Mouse (Mus musculus) midbrain, embryonic 13.5 days (tissue): ENCODE data around the gene Wfdc5. TPM values are rescaled to one million over a fixed set of nuclear protein-coding genes. Genes with fewer than 3 reads are reported as not detected.

Experiments used
- ATAC-seq: fragments of 200-750 bp; cut with Nextera tagmentation; 2 replicates; pipeline ENCODE4 v1.8.0; 2017; ENCODE audit warnings: mild to moderate bottlenecking, moderate TSS enrichment, moderate library complexity
- H3K27ac ChIP-seq: fragments of 300-500 bp; sonication (generic); 2 replicates; pipeline ENCODE4 v1.5.1; 2015; ENCODE audit warnings: inconsistent platforms, mild to moderate bottlenecking, moderate library complexity
- H3K27me3 ChIP-seq: fragments of 300-500 bp; sonication (generic); 2 replicates; pipeline ENCODE4 v1.6.1; 2015; ENCODE audit warnings: mild to moderate bottlenecking, inconsistent platforms
- H3K36me3 ChIP-seq: fragments of 300-500 bp; sonication (generic); 2 replicates; pipeline ENCODE4 v1.6.1; 2015; ENCODE audit warnings: mild to moderate bottlenecking, inconsistent platforms
- H3K4me1 ChIP-seq: fragments of 300-500 bp; sonication (generic); replicated peaks from 2 replicates; pipeline ENCODE4 v1.6.1; 2015; ENCODE audit warnings: inconsistent platforms
- H3K4me2 ChIP-seq: fragments of 300-500 bp; sonication (generic); replicated peaks from 2 replicates; pipeline ENCODE4 v1.6.1; 2015; ENCODE audit warnings: moderate library complexity, mild to moderate bottlenecking, inconsistent platforms
- H3K4me3 ChIP-seq: fragments of 300-500 bp; sonication (generic); replicated peaks from 2 replicates; pipeline ENCODE4 v1.5.1; 2015; ENCODE audit warnings: mild to moderate bottlenecking, inconsistent platforms
- H3K9ac ChIP-seq: fragments of 300-500 bp; sonication (generic); replicated peaks from 2 replicates; pipeline ENCODE4 v1.6.1; 2015; ENCODE audit warnings: mild to moderate bottlenecking, inconsistent platforms
- H3K9me3 ChIP-seq: fragments of 300-500 bp; sonication (generic); 2 replicates; pipeline ENCODE4 v1.6.1; 2016; ENCODE audit warnings: mild to moderate bottlenecking, inconsistent platforms
- WGBS: fragments of 180-500 bp; shearing (Covaris S2); methylation state at CpG from one replicate; pipeline ENCODE4 v1.1.7; 2015; 5-methylcytosine and 5-hydroxymethylcytosine counted together
- polyA plus RNA-seq: library from polyadenylated mRNA; unstranded; fragments of >200 nt; fragmentation: Nextera tagmentation; extraction: Ambion mirVana; gene quantifications from 2 replicates; pipeline ENCODE4 v1.2.1, GENCODE M21; 2015

The Wfdc5 gene
- polyA plus RNA-seq, 1 experiment from 2014 or later, result not detected

DNA sequence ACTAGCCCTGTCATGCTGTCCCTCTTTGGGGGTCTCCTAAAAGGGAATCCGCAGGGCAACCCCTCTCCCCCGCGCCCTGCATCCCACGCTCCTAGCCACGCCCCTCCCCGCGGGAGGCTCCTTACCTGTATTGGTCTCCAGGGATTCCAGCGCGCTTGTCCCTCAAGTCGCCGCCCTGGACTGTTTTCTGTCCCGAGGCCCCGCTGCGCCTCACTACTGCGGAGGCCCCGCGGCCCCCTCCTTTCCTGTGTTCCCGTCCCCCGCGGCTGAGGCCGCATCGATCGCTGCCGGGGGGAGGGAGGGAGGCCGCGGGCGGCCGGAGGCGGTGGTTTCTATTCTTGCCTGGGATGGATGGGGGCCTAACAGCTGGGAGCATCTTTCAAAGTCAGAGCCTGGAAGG, 11.6 kb downstream of the Wfdc5 start, which contains the start of gene Kcns1:
TSS of gene Kcns1 (minus strand) at position 212 of the 400 bp plus-strand sequence.
- WGBS, result 2% methylated on average over 24 of the region's 29 CpGs
- Histone ChIP-seq H3K4me2 (peak within 1 kb of the TSS; percentile 64), H3K9ac (peak within 1 kb of the TSS; percentile 53; the same call in 1 of the 2 replicates), H3K27ac (no peak within 1 kb of the TSS), H3K27me3 (peaks cover 74% of the 10 kb centered on the region), H3K4me1 (peaks cover 31% of the 10 kb centered on the region), H3K4me3 (peak within 1 kb of the TSS; percentile 37), H3K9me3 (no peaks in the 10 kb centered on the region), H3K36me3 (no peaks in the 10 kb centered on the region)
- ATAC-seq, result 0 out of 2 replicates have a peak, but pooled peaks have one; percentile 17

GRCm38 (mm10) chr2:164170326-164170725, 12.2 kb downstream of the Wfdc5 start:
- no peak overlapping the region for H3K27ac ChIP-seq
- peaks cover 31% of the 10 kb centered on the region for H3K4me1 ChIP-seq
- ATAC-seq, result no peak
- peak overlapping the region; percentile 37 for H3K4me3 ChIP-seq
- 2% methylated on average over 11 of the region's 11 CpGs for WGBS
- H3K27me3 ChIP-seq, result peaks cover 79% of the 10 kb centered on the region
- no peaks in the 10 kb centered on the region for H3K36me3 ChIP-seq
- H3K9me3 ChIP-seq, result no peaks in the 10 kb centered on the region
- H3K4me2 ChIP-seq, result peak overlapping the region; percentile 64
- 0 out of 2 replicates have a peak overlapping the region, but pooled peaks have one; percentile 53 for H3K9ac ChIP-seq

DNA sequence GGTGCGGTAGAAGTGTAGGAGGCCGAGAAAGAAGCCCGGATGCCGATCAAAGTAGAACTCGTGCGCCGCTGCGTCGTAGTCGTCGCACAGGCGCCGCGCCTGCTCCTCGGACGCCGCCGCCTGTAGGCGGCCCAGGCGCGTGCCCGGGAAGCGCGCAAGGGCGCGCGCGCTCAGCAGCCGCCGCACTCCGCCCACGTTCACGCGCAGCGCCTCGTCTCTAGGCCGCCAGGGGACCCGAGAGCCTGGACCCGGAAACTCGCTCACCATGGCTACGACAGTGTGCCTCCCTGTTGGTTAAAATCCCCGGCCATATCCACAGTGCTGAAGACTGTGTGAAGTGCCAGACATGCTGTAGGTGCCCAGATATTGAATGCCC, 14.0 kb downstream of the Wfdc5 start:
- Histone ChIP-seq H3K4me3 (peak overlapping the region; percentile 40), H3K9ac (no peak overlapping the region)
- peak; percentile 37; the same call in 1 of the 2 replicates for ATAC-seq

DNA sequence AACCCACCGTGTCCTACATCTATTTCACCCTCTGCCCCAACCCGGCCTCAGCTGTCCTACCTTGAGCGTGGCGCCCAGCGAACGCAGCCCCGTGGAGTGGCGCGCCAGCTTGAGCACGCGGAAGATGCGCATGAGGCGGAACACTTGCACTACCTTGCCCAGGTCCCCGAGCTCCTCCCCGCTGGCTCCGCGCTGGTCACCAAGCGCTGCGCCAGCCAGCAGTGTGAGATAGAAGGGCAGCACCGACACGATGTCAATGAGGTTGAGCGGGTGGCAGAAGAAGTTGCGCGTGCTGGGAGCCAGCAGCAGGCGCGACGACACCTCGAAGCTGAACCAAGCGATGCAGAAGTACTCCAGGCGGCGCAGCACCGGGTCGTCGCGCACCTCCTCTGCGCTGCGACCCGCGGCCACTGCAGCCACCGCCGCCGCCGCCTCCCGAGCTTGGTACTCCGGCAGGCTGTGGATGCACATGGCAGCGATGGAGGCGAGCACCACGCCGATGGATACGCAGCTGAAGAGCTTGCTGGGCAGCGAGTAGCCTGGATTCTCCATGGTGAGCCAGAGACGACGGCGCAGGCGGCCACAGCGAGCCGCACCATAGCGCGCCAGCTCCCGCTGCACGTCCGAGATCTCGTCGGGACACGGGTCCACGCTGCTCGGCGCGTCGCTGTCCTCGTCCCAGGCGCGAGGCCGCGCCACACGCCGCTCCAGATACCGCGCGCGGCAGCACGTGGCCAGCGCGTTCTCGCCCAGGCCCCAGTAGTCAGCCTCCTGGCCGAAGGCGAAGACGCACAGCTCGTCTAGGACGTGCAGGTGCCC, 14.6 kb downstream of the Wfdc5 start:
- ATAC-seq, result peak; percentile 65
- Histone ChIP-seq H3K9me3 (no peaks in the 10 kb centered on the region), H3K36me3 (no peaks in the 10 kb centered on the region), H3K4me1 (peaks cover 31% of the 10 kb centered on the region), H3K27ac (no peak overlapping the region), H3K9ac (0 out of 2 replicates have a peak overlapping the region, but pooled peaks have one; percentile 16), H3K27me3 (peaks cover 76% of the 10 kb centered on the region), H3K4me3 (peak overlapping the region; percentile 40), H3K4me2 (peak overlapping the region; percentile 55)
- 11% methylated on average over 89 of the region's 90 CpGs for WGBS

More for the DNA sequence above, 14.0 kb downstream of the Wfdc5 start:
- Histone ChIP-seq H3K36me3 (no peaks in the 10 kb centered on the region), H3K4me2 (peak overlapping the region; percentile 55), H3K4me1 (peaks cover 31% of the 10 kb centered on the region), H3K9me3 (no peaks in the 10 kb centered on the region), H3K27me3 (peaks cover 79% of the 10 kb centered on the region), H3K27ac (no peak overlapping the region)
- WGBS, result 9% methylated on average over 42 of the region's 42 CpGs

DNA sequence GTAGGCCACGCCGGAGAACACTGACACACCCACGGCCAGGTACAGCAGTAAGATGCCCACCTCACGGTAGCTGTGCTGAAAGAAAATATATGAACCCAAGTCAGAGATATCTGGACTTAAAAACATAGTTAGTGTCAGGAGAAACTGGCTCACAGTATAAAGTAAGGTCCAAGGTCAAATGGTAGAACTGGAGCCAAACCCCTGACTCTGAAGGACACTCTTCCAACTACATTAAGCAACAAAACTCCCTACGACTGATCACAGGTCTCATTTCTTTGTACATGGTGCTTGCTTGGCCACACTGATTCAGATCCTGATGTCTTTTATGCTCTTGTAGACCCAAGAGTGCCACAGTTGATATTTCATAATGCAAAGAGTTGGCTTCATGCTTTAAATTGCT, 17.6 kb downstream of the Wfdc5 start:
- ATAC-seq, result no peak
- Histone ChIP-seq H3K4me1 (peaks cover 12% of the 10 kb centered on the region), H3K9ac (no peak overlapping the region), H3K4me3 (no peak overlapping the region), H3K36me3 (no peaks in the 10 kb centered on the region), H3K4me2 (no peak overlapping the region), H3K27me3 (peaks cover 51% of the 10 kb centered on the region), H3K27ac (no peak overlapping the region), H3K9me3 (no peaks in the 10 kb centered on the region)
- WGBS, result 94% methylated on average over 5 of the region's 5 CpGs

DNA sequence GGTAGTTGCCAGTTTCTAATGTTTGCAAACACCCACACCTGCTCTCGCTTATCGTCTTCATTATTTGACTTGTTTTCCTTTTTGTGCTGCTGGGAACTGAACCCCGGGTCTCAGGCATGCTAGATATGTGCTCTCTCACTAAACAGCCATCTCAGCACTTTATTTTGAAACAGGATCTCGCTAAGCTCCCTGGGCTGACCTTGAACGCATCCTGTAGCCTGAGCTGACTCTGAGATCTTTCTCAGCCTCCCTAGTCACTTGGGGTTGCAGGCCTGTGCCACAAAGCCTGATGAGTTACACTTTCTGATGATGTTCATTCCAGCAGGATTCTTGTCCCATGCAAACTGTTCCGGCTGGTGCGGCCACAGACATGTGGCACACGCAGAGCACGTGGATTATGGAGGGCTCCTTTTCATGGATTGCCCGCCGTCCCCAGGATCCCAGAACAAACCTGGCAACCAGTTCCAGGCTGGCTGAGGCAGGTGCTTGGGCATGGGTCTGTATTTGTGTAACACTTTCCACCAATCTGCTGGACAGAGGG, 21.0 kb downstream of the Wfdc5 start:
- H3K36me3 ChIP-seq, result no peaks in the 10 kb centered on the region
- peaks cover 18% of the 10 kb centered on the region for H3K27me3 ChIP-seq
- H3K4me1 ChIP-seq, result no peaks in the 10 kb centered on the region
- H3K9me3 ChIP-seq, result no peaks in the 10 kb centered on the region
- H3K9ac ChIP-seq, result no peak overlapping the region
- no peak for ATAC-seq
- H3K27ac ChIP-seq, result no peak overlapping the region
- 87% methylated on average over 11 of the region's 11 CpGs for WGBS
- no peak overlapping the region for H3K4me3 ChIP-seq
- H3K4me2 ChIP-seq, result no peak overlapping the region

DNA sequence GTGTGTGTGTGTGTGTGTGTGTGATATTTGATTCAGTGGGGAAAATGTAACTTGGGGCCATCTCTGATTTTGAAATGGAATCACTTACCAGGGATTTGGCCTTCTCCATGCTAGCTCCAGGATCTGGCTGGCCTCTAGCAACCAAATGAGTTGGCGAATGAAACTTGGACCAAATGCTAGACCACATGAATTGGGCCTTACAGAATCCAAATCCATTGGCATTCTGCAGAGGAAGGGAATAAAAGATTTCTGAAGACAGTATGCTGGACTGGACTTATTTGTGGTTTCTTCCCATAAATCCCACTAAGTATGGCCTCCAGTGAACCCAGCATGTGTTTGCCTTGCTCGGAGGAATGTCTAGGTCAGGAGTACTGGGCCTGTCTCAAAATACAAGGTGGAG, 23.7 kb downstream of the Wfdc5 start:
- H3K4me1 ChIP-seq, result no peaks in the 10 kb centered on the region
- H3K9ac ChIP-seq, result no peak overlapping the region
- no peak overlapping the region for H3K27ac ChIP-seq

GRCm38 (mm10) chr2:164156158-164156557, 26.4 kb downstream of the Wfdc5 start:
- no peak overlapping the region for H3K27ac ChIP-seq
- no peak overlapping the region for H3K4me3 ChIP-seq
- 87% methylated on average over 7 of the region's 7 CpGs for WGBS
- no peak overlapping the region for H3K9ac ChIP-seq
- no peaks in the 10 kb centered on the region for H3K4me1 ChIP-seq
- no peaks in the 10 kb centered on the region for H3K9me3 ChIP-seq
- no peak for ATAC-seq
- no peak overlapping the region for H3K4me2 ChIP-seq
- H3K27me3 ChIP-seq, result no peaks in the 10 kb centered on the region
- H3K36me3 ChIP-seq, result peaks cover 42% of the 10 kb centered on the region

More for the DNA sequence above, 23.7 kb downstream of the Wfdc5 start:
- WGBS, result 90% methylated on average over 2 of the region's 2 CpGs
- no peak overlapping the region for H3K4me2 ChIP-seq
- ATAC-seq, result no peak
- H3K9me3 ChIP-seq, result no peaks in the 10 kb centered on the region
- H3K36me3 ChIP-seq, result peaks cover 19% of the 10 kb centered on the region
- no peak overlapping the region for H3K4me3 ChIP-seq
- no peaks in the 10 kb centered on the region for H3K27me3 ChIP-seq

GRCm38 (mm10) chr2:164154007-164154406, 28.5 kb downstream of the Wfdc5 start:
- 95% methylated on average over 10 of the region's 10 CpGs for WGBS

GRCm38 (mm10) chr2:164152341-164152740, 30.2 kb downstream of the Wfdc5 start:
- Histone ChIP-seq H3K9ac (no peak overlapping the region), H3K9me3 (no peaks in the 10 kb centered on the region), H3K27me3 (no peaks in the 10 kb centered on the region), H3K4me2 (no peak overlapping the region), H3K27ac (no peak overlapping the region), H3K36me3 (peaks cover 44% of the 10 kb centered on the region), H3K4me3 (no peak overlapping the region), H3K4me1 (no peaks in the 10 kb centered on the region)
- WGBS, result 91% methylated on average over 11 of the region's 11 CpGs
- ATAC-seq, result no peak

More at GRCm38 (mm10) chr2:164154007-164154406, 28.5 kb downstream of the Wfdc5 start:
- Histone ChIP-seq H3K36me3 (peaks cover 43% of the 10 kb centered on the region), H3K4me1 (no peaks in the 10 kb centered on the region), H3K9ac (no peak overlapping the region), H3K4me2 (no peak overlapping the region), H3K27me3 (no peaks in the 10 kb centered on the region), H3K9me3 (no peaks in the 10 kb centered on the region), H3K4me3 (no peak overlapping the region), H3K27ac (no peak overlapping the region)
- no peak for ATAC-seq

GRCm38 (mm10) chr2:164150086-164150760, 32.3 kb downstream of the Wfdc5 start:
- ATAC-seq, result no peak
- 53% methylated on average over 14 of the region's 14 CpGs for WGBS
- Histone ChIP-seq H3K4me3 (no peak overlapping the region), H3K9ac (no peak overlapping the region), H3K9me3 (no peaks in the 10 kb centered on the region), H3K36me3 (peaks cover 41% of the 10 kb centered on the region), H3K27ac (no peak overlapping the region), H3K27me3 (no peaks in the 10 kb centered on the region), H3K4me2 (no peak overlapping the region), H3K4me1 (no peaks in the 10 kb centered on the region)

DNA sequence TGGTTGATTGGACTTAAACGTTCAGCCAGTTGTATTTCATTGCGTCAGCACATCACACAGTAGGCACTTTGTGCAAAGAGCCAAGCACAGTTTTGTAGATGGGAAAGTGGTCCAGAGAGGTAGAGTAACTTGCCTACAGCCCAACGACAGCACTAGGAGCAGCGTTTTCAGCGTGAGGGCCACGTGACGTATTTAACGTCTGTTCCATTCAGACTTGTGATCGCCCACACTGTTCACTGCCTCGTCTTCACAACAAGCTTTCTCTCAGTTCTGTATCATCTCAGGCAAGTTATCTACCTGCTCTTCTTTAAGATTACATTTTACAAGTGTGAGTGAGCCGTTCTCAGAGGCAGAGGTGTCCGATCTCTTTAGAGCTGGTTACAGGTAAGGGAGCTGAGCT, 36.0 kb downstream of the Wfdc5 start:
- WGBS, result 96% methylated on average over 12 of the region's 12 CpGs
- H3K4me1 ChIP-seq, result 0 out of 2 replicates have a peak, but pooled peaks cover 3% of the 10 kb centered on the region
- H3K27ac ChIP-seq, result no peak overlapping the region
- no peak overlapping the region for H3K4me2 ChIP-seq
- ATAC-seq, result no peak
- no peaks in the 10 kb centered on the region for H3K9me3 ChIP-seq
- no peaks in the 10 kb centered on the region for H3K27me3 ChIP-seq
- no peak overlapping the region for H3K9ac ChIP-seq
- peaks cover 12% of the 10 kb centered on the region; the same call in 1 of the 2 replicates for H3K36me3 ChIP-seq
- no peak overlapping the region for H3K4me3 ChIP-seq
